Mouse (Mus musculus): ENCODE data around the gene Extl2. TPM values are rescaled to one million over a fixed set of nuclear protein-coding genes. Genes with fewer than 3 reads are reported as not detected.
A peak's percentile ranks its signal among the peaks of the same experiment; 100 is the strongest.

Gene Extl2
- polyA plus RNA-seq, 1 experiment from 2014 or later = 35.6 TPM

DNA sequence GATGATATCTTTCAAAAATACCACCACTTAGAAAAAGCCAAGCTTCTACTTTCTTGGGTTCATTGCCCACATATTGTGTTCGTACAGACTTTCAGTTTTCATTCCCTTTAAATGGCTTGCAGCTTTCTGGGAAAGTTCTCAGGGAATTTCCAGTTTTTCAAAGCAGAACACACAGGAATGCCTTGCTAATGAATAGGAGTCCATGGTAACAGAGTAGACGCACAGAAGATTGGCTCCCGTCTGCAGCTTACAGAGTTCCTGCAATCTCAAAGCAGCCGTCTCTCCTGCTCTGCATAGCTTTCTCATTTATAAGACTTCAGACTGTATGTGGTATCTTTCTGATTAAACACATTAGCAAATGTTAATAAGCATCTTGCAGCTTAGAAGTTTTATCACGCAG, 39.8 kb downstream of the Extl2 start:
- H3K9ac ChIP-seq = no peak overlapping the region
- peak; percentile 66; the same call in 1 of the 2 replicates for ATAC-seq (ENCODE audit: low FRiP score, low read depth)
- no peaks in the 10 kb centered on the region for H3K36me3 ChIP-seq
- no peak overlapping the region for H3K4me3 ChIP-seq
- no peaks in the 10 kb centered on the region for H3K4me1 ChIP-seq (replicated peaks)
- H3K27ac ChIP-seq (replicated peaks) = peak overlapping the region; percentile 36
- no peaks in the 10 kb centered on the region for H3K27me3 ChIP-seq
- H3K4me2 ChIP-seq = no peak overlapping the region
- WGBS = 33% methylated on average over 5 of the region's 5 CpGs
- no peaks in the 10 kb centered on the region for H3K9me3 ChIP-seq

DNA sequence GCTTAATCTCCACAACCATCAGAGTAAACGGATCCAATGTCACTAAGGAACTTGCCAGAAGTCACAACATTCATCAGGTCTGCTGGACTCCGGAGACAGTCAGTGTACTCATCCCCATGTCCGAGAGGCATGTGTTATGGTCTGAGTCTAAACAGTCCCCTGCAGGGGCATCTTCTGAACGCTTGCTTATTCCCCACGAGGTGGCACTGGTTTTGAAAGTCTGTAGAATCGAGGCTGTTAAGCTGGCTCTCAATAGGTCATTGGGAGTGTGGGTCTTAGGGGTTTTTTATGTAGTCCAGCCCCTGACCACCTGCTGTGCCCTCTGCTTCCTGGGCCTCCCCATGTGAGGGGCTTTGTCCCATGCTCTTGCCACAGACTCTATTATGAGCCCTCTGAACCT, 49.8 kb downstream of the Extl2 start:
- no peak overlapping the region for H3K27ac ChIP-seq (replicated peaks)
- H3K36me3 ChIP-seq = no peaks in the 10 kb centered on the region
- H3K4me2 ChIP-seq = no peak overlapping the region
- no peak overlapping the region for H3K9ac ChIP-seq
- no peak for ATAC-seq (ENCODE audit: low FRiP score, low read depth)
- 65% methylated on average over 6 of the region's 6 CpGs for WGBS
- no peaks in the 10 kb centered on the region for H3K9me3 ChIP-seq
- H3K27me3 ChIP-seq = no peaks in the 10 kb centered on the region
- no peak overlapping the region for H3K4me3 ChIP-seq
- no peaks in the 10 kb centered on the region; the same call in 1 of the 2 replicates for H3K4me1 ChIP-seq (replicated peaks)

DNA sequence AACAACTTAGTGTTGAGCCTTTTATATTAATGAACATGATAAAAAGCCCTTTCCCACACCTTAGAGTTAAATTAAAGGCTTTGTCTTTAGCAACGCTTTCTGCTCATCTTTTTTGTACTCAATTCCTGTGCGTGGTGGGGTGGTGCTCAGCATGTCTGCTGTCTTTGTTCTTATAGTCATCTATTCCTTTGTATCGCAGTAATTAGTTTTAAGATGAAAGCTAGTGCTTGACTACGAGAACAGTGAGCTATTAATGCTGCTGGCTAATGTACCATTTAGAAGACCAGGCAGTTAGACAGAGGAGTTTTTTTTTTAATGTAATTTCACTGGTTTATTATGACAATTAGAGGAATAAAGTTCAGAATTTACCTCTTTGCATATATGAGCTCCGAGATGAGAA, 53.1 kb downstream of the Extl2 start:
- Histone ChIP-seq H3K4me3 (no peak overlapping the region), H3K27ac (replicated peaks) (0 out of 2 replicates have a peak overlapping the region, but pooled peaks have one; percentile 18), H3K27me3 (no peaks in the 10 kb centered on the region), H3K36me3 (no peaks in the 10 kb centered on the region), H3K9ac (no peak overlapping the region), H3K9me3 (no peaks in the 10 kb centered on the region), H3K4me2 (no peak overlapping the region), H3K4me1 (replicated peaks) (no peaks in the 10 kb centered on the region; the same call in 1 of the 2 replicates)
- no peak for ATAC-seq (ENCODE audit: low FRiP score, low read depth)
- 40% methylated on average over 5 of the region's 5 CpGs for WGBS

- H3K27ac ChIP-seq (replicated peaks) = no peak overlapping the region
- H3K4me3 ChIP-seq = no peak overlapping the region
- ATAC-seq (ENCODE audit: low FRiP score, low read depth) = no peak
- H3K36me3 ChIP-seq = no peaks in the 10 kb centered on the region
- 90% methylated on average over 2 of the region's 2 CpGs for WGBS
- no peaks in the 10 kb centered on the region for H3K27me3 ChIP-seq
- no peaks in the 10 kb centered on the region; the same call in 1 of the 2 replicates for H3K4me1 ChIP-seq (replicated peaks)
- H3K9ac ChIP-seq = no peak overlapping the region
- H3K9me3 ChIP-seq = no peaks in the 10 kb centered on the region
- H3K4me2 ChIP-seq = no peak overlapping the region
Measured at GRCm38 (mm10) chr3:116062141-116062540, 54.9 kb downstream of the Extl2 start.

GRCm38 (mm10) chr3:116072584-116072983, 65.3 kb downstream of the Extl2 start:
- no peak for ATAC-seq (ENCODE audit: low FRiP score, low read depth)
- H3K36me3 ChIP-seq = no peaks in the 10 kb centered on the region
- no peak overlapping the region for H3K27ac ChIP-seq (replicated peaks)
- 85% methylated on average over 2 of the region's 2 CpGs for WGBS
- H3K9me3 ChIP-seq = no peaks in the 10 kb centered on the region
- H3K27me3 ChIP-seq = no peaks in the 10 kb centered on the region
- no peak overlapping the region for H3K4me2 ChIP-seq
- H3K4me3 ChIP-seq = no peak overlapping the region
- no peaks in the 10 kb centered on the region for H3K4me1 ChIP-seq (replicated peaks)
- no peak overlapping the region for H3K9ac ChIP-seq

DNA sequence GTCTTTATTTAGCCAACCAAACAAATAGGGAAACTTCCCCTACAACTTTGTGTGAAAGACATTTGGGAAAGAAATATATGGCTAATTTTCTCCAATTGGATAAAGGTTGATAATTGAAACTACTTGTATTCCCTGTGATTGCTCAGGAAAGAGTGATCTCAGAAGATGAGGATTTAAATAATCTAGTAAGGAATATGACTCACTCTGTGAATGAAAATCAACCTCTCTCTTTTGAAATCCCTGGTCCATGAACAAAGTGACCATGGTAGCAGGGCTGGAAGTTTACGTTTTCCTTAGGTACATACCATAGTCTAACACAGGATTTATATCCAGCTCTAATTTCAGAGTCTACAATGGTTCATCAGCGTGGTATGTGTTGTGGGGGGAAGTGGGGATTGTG, 69.5 kb downstream of the Extl2 start:
- no peak overlapping the region for H3K9ac ChIP-seq
- WGBS = 80% methylated on average over 2 of the region's 2 CpGs
- no peak overlapping the region for H3K27ac ChIP-seq (replicated peaks)
- no peak for ATAC-seq (ENCODE audit: low FRiP score, low read depth)
- no peak overlapping the region for H3K4me2 ChIP-seq
- no peaks in the 10 kb centered on the region for H3K9me3 ChIP-seq
- no peaks in the 10 kb centered on the region for H3K27me3 ChIP-seq
- no peak overlapping the region for H3K4me3 ChIP-seq
- no peaks in the 10 kb centered on the region for H3K4me1 ChIP-seq (replicated peaks)
- no peaks in the 10 kb centered on the region for H3K36me3 ChIP-seq

DNA sequence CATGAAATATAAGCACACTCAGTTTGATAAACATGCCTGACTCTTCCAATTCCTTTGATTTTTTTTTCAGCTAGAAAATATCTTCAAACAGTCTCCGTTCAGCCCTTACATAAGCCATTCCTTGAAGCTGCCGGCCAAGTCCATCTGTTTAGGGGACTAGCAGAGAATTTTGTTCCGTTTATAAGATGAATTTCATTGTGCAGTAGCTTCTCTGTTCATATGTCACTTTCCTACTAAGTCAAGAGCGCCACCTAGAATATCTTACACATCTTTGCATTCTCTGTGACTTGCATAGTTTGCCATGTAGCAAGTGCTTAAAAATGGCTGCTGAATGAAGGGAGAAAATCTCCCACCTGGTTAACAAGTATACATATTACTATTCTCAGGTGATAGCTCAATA, 71.2 kb downstream of the Extl2 start:
- Histone ChIP-seq H3K4me3 (no peak overlapping the region), H3K4me2 (no peak overlapping the region), H3K9ac (no peak overlapping the region), H3K27me3 (no peaks in the 10 kb centered on the region), H3K27ac (replicated peaks) (no peak overlapping the region), H3K4me1 (replicated peaks) (no peaks in the 10 kb centered on the region), H3K9me3 (no peaks in the 10 kb centered on the region), H3K36me3 (no peaks in the 10 kb centered on the region)
- no peak for ATAC-seq (ENCODE audit: low FRiP score, low read depth)
- WGBS = 82% methylated on average over 4 of the region's 4 CpGs

Small RNA genes within 50 kb of the gene (microRNA-seq; reads per million reads assigned to microRNA genes)
- gene Mir669n = not detected

Other genes starting within 250 kb of the Extl2 start
- 23.5 and 24.3 TPM in 2 replicates for gene Dph5, start 119.6 kb upstream of the Extl2 start, polyA plus RNA-seq (2015; fragmentation: Nextera tagmentation; extraction: Ambion mirVana)
- 16.7 and 21.0 TPM in 2 replicates for gene Slc30a7, start 56 bp upstream of the Extl2 start, polyA plus RNA-seq (2015; fragmentation: Nextera tagmentation; extraction: Ambion mirVana)
- 36.2 TPM in 2 replicates for gene Vcam1, start 122.2 kb downstream of the Extl2 start, polyA plus RNA-seq (2015; fragmentation: Nextera tagmentation; extraction: Ambion mirVana)
- 6.3 and 6.4 TPM in 2 replicates for gene Gpr88, start 246.0 kb downstream of the Extl2 start, polyA plus RNA-seq (2015; fragmentation: Nextera tagmentation; extraction: Ambion mirVana)